Mouse (Mus musculus) thymus, adult 2 months (tissue): ENCODE results near the gene B230217C12Rik.

ENCODE experiments used
- CTCF ChIP-seq: fragments of 200-500 bp; IDR thresholded peaks from 2 replicates; pipeline ENCODE4 v1.5.1; 2012; ENCODE audit warnings: mild to moderate bottlenecking, control low read depth, low read length, moderate library complexity, borderline replicate concordance; ENCODE audit not compliant: control insufficient read depth, poor library complexity, insufficient read depth; ENCODE audit errors: extremely low read depth
- POLR2A ChIP-seq: fragments of 200-500 bp; IDR thresholded peaks from 2 replicates; pipeline ENCODE4 v1.6.1; 2012; ENCODE audit warnings: mild to moderate bottlenecking, low read length, control low read depth, moderate library complexity; ENCODE audit not compliant: control insufficient read depth, poor library complexity, insufficient read depth; ENCODE audit errors: extremely low read depth

DNA sequence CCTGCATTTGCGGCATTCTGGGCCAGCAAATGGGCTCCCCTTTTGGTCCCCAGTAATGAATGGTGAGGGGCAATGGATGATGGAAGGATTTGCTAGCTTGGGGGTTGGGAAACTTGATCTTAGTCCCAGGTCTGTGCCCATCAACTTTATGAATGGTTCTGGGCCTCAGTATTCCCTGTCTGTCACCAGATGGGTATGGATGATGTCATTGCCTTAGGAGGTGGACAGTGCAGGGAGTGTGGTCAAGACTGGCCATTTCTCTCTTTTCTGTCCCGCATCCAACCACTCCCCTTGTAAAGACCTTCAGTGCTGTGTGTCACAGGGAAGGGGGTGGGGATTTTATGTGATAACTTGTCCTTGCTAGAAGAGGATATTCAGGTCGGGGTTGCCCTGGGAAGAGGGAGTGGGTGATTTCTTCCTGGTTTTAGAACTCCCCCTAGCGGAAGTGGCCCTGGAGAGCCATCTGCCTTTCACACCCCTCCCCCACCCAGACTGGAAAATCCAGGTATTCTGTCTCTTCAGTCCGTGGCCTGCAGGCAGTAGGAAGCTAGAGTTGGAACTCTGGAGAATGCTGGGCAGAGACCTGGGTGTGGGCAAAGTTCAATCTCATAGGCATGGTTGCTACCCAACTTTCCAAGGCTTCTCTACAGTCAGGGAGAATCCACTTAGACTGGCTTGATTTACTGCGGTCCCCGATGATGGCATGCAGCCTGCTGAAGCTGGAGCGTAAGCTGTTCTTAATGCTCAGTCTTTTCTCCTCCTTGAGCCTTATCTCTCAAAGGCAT is 39.0 kb upstream of the B230217C12Rik start:
- TF ChIP-seq CTCF (no peak), POLR2A (no peak)
